Mouse (Mus musculus) forebrain, embryonic 14.5 days (tissue): Measurements from ENCODE around the gene Kcns3. TPM values are rescaled to one million over a fixed set of nuclear protein-coding genes. Genes with fewer than 3 reads are reported as not detected.

Source experiments
- polyA plus RNA-seq: library from polyadenylated mRNA; unstranded; fragments of >200 nt; fragmentation: Nextera tagmentation; extraction: Ambion mirVana; gene quantifications from 2 replicates; pipeline ENCODE4 v1.2.1, GENCODE M21; 2014

Gene Kcns3
- polyA plus RNA-seq, 1 experiment from 2014 or later, result 0.36 TPM

Other genes starting within 250 kb of the Kcns3 start
- not detected in 2 replicates for gene Msgn1, start 57.9 kb upstream of the Kcns3 start, polyA plus RNA-seq
- 6.7 and 6.9 TPM in 2 replicates for gene Gen1, start 114.7 kb upstream of the Kcns3 start, polyA plus RNA-seq
- gene Smc6, start 114.8 kb upstream of the Kcns3 start, polyA plus RNA-seq, result 104 and 111 TPM in 2 replicates